Mouse (Mus musculus) limb, embryonic 12.5 days (tissue): ENCODE results near the gene Ccdc84. TPM values are rescaled to one million over a fixed set of nuclear protein-coding genes. Genes with fewer than 3 reads are reported as not detected.
"Not testable (repeated sequence)": the region's sequence is repeated elsewhere in the genome, so short reads cannot be mapped to it uniquely, and the experiment has no call there.

Experiments
- ATAC-seq: fragments of 200-750 bp; cut with Nextera tagmentation; 2 replicates; pipeline ENCODE4 v1.8.0; 2017; ENCODE audit warnings: low read depth, moderate TSS enrichment; ENCODE audit not compliant: insufficient number of reproducible peaks, insufficient read depth, low FRiP score, low TSS enrichment
- H3K27ac ChIP-seq: fragments of 300-500 bp; sonication (generic); 2 replicates; pipeline ENCODE4 v1.5.1; 2016; ENCODE audit warnings: mild to moderate bottlenecking, moderate library complexity
- H3K27me3 ChIP-seq: fragments of 300-500 bp; sonication (generic); 2 replicates; pipeline ENCODE4 v1.6.1; 2016; ENCODE audit warnings: mild to moderate bottlenecking, moderate library complexity
- H3K36me3 ChIP-seq: fragments of 300-500 bp; sonication (generic); 2 replicates; pipeline ENCODE4 v1.6.1; 2016; ENCODE audit warnings: mild to moderate bottlenecking, moderate library complexity
- H3K4me1 ChIP-seq: fragments of 300-500 bp; sonication (generic); replicated peaks from 2 replicates; pipeline ENCODE4 v1.6.1; 2016
- H3K4me2 ChIP-seq: fragments of 300-500 bp; sonication (generic); 2 replicates; pipeline ENCODE4 v1.6.1; 2016; ENCODE audit warnings: mild to moderate bottlenecking, moderate library complexity
- H3K4me3 ChIP-seq: fragments of 300-500 bp; sonication (generic); replicated peaks from 2 replicates; pipeline ENCODE4 v1.5.1; 2016; ENCODE audit warnings: mild to moderate bottlenecking
- H3K9ac ChIP-seq: fragments of 300-500 bp; sonication (generic); replicated peaks from 2 replicates; pipeline ENCODE4 v1.6.1; 2016; ENCODE audit warnings: mild to moderate bottlenecking, moderate library complexity
- H3K9me3 ChIP-seq: fragments of 300-500 bp; sonication (generic); 2 replicates; pipeline ENCODE4 v1.6.1; 2016; ENCODE audit warnings: mild to moderate bottlenecking, moderate library complexity
- WGBS: fragments of 180-500 bp; shearing (Covaris S2); methylation state at CpG from one replicate; pipeline ENCODE4 v1.1.7; 2016; 5-methylcytosine and 5-hydroxymethylcytosine counted together
- polyA plus RNA-seq: library from polyadenylated mRNA; unstranded; fragments of >200 nt; fragmentation: Nextera tagmentation; extraction: Ambion mirVana; gene quantifications from 2 replicates; pipeline ENCODE4 v1.2.1, GENCODE M21; 2016

Gene Ccdc84
- 35.1 and 38.4 TPM in 2 replicates for polyA plus RNA-seq

- no peaks in the 10 kb centered on the region for H3K27me3 ChIP-seq
- H3K4me1 ChIP-seq: peaks cover 6% of the 10 kb centered on the region
- peak within 1 kb of the TSS; percentile 83 for H3K4me2 ChIP-seq
- H3K27ac ChIP-seq: peak within 1 kb of the TSS; percentile 80
- peak within 1 kb of the TSS; percentile 84 for H3K9ac ChIP-seq
- peaks cover 21% of the 10 kb centered on the region for H3K36me3 ChIP-seq
- H3K4me3 ChIP-seq: peak within 1 kb of the TSS; percentile 81
- H3K9me3 ChIP-seq: peaks cover 4% of the 10 kb centered on the region; the same call in 1 of the 2 replicates
- ATAC-seq: no peak
- WGBS: 80% methylated on average over 14 of the region's 14 CpGs
Observed at GRCm38 (mm10) chr9:44418519-44419385, at the start of gene Ccdc84. Gene Ccdc84 (minus strand): TSS chr9:44418569.

- WGBS: 76% methylated on average over 5 of the region's 5 CpGs
- ATAC-seq: no peak
- H3K4me2 ChIP-seq: no peak overlapping the region
Observed at GRCm38 (mm10) chr9:44461950-44462349, 43.6 kb upstream of the Ccdc84 start.

GRCm38 (mm10) chr9:44457035-44457742 is 38.8 kb upstream of the Ccdc84 start:
- 7% methylated on average over 11 of the region's 11 CpGs for WGBS
- Histone ChIP-seq H3K4me2 (peak overlapping the region; percentile 3; the same call in 1 of the 2 replicates), H3K9ac (no peak overlapping the region), H3K36me3 (no peaks in the 10 kb centered on the region), H3K4me1 (peaks cover 17% of the 10 kb centered on the region; the same call in 1 of the 2 replicates), H3K4me3 (no peak overlapping the region), H3K9me3 (no peaks in the 10 kb centered on the region), H3K27me3 (peaks cover 50% of the 10 kb centered on the region), H3K27ac (no peak overlapping the region)
- peak; percentile 43; the same call in 1 of the 2 replicates for ATAC-seq

More at GRCm38 (mm10) chr9:44461950-44462349, 43.6 kb upstream of the Ccdc84 start:
- no peaks in the 10 kb centered on the region for H3K36me3 ChIP-seq
- no peak overlapping the region for H3K4me3 ChIP-seq
- no peak overlapping the region for H3K27ac ChIP-seq
- H3K4me1 ChIP-seq: peaks cover 7% of the 10 kb centered on the region; the same call in 1 of the 2 replicates
- H3K9ac ChIP-seq: no peak overlapping the region
- H3K27me3 ChIP-seq: peaks cover 18% of the 10 kb centered on the region; the same call in 1 of the 2 replicates
- H3K9me3 ChIP-seq: no peaks in the 10 kb centered on the region

GRCm38 (mm10) chr9:44454891-44455220 is 36.5 kb upstream of the Ccdc84 start, which contains the start of gene Upk2:
Gene Upk2 (minus strand): TSS chr9:44454976.
- Histone ChIP-seq H3K27me3 (peaks cover 47% of the 10 kb centered on the region), H3K4me3 (no peak within 1 kb of the TSS), H3K27ac (no peak within 1 kb of the TSS), H3K4me2 (peak within 1 kb of the TSS; percentile 22), H3K9ac (no peak within 1 kb of the TSS), H3K36me3 (no peaks in the 10 kb centered on the region), H3K9me3 (no peaks in the 10 kb centered on the region), H3K4me1 (peaks cover 17% of the 10 kb centered on the region; the same call in 1 of the 2 replicates)
- 22% methylated on average over 4 of the region's 4 CpGs for WGBS
- no peak for ATAC-seq

- Histone ChIP-seq H3K4me3 (no peak overlapping the region), H3K36me3 (no peaks in the 10 kb centered on the region), H3K4me1 (peaks cover 17% of the 10 kb centered on the region; the same call in 1 of the 2 replicates), H3K27me3 (peaks cover 44% of the 10 kb centered on the region), H3K4me2 (peak overlapping the region; percentile 22), H3K27ac (no peak overlapping the region), H3K9me3 (no peaks in the 10 kb centered on the region), H3K9ac (no peak overlapping the region)
- peak; percentile 86 for ATAC-seq
- 8% methylated on average over 14 of the region's 14 CpGs for WGBS
Observed at GRCm38 (mm10) chr9:44454132-44454890, 35.9 kb upstream of the Ccdc84 start.

- Histone ChIP-seq H3K4me3 (no peak overlapping the region), H3K9me3 (no peaks in the 10 kb centered on the region), H3K27me3 (peaks cover 23% of the 10 kb centered on the region), H3K27ac (no peak overlapping the region), H3K4me2 (no peak overlapping the region), H3K4me1 (peaks cover 9% of the 10 kb centered on the region; the same call in 1 of the 2 replicates), H3K9ac (no peak overlapping the region), H3K36me3 (no peaks in the 10 kb centered on the region)
- no peak for ATAC-seq
Observed at GRCm38 (mm10) chr9:44450387-44450786, 32.0 kb upstream of the Ccdc84 start.

- 83% methylated on average over 7 of the region's 7 CpGs for WGBS
- H3K27ac ChIP-seq, H3K9ac ChIP-seq, H3K4me1 ChIP-seq, ATAC-seq, H3K36me3 ChIP-seq, H3K4me2 ChIP-seq, H3K4me3 ChIP-seq, H3K9me3 ChIP-seq, H3K27me3 ChIP-seq: not testable (repeated sequence)
Observed at GRCm38 (mm10) chr9:44444402-44445025, 26.1 kb upstream of the Ccdc84 start.

- Histone ChIP-seq H3K4me1 (no peaks in the 10 kb centered on the region), H3K4me2 (no peak within 1 kb of the TSS), H3K9ac (no peak within 1 kb of the TSS), H3K36me3 (no peaks in the 10 kb centered on the region), H3K27ac (no peak within 1 kb of the TSS), H3K27me3 (no peaks in the 10 kb centered on the region; the same call in 1 of the 2 replicates), H3K4me3 (no peak within 1 kb of the TSS), H3K9me3 (no peaks in the 10 kb centered on the region)
- ATAC-seq: no peak
- 64% methylated on average over 19 of the region's 19 CpGs for WGBS
Observed at GRCm38 (mm10) chr9:44440961-44441360, 22.6 kb upstream of the Ccdc84 start, which contains the start of gene Foxr1. Gene Foxr1 (minus strand): TSS chr9:44441136.

GRCm38 (mm10) chr9:44435747-44436146 is 17.4 kb upstream of the Ccdc84 start:
- Histone ChIP-seq H3K4me1 (peaks cover 13% of the 10 kb centered on the region), H3K9me3 (no peaks in the 10 kb centered on the region), H3K27ac (peak overlapping the region; percentile 13; the same call in 1 of the 2 replicates), H3K36me3 (no peaks in the 10 kb centered on the region), H3K4me3 (no peak overlapping the region), H3K9ac (no peak overlapping the region), H3K27me3 (no peaks in the 10 kb centered on the region; the same call in 1 of the 2 replicates), H3K4me2 (no peak overlapping the region)
- 72% methylated on average over 6 of the region's 6 CpGs for WGBS
- ATAC-seq: no peak

GRCm38 (mm10) chr9:44432577-44433185 is 14.3 kb upstream of the Ccdc84 start:
- Histone ChIP-seq H3K9me3 (no peaks in the 10 kb centered on the region), H3K36me3 (no peaks in the 10 kb centered on the region), H3K27ac (no peak overlapping the region), H3K4me3 (no peak overlapping the region), H3K4me1 (peaks cover 13% of the 10 kb centered on the region), H3K4me2 (no peak overlapping the region), H3K9ac (no peak overlapping the region), H3K27me3 (no peaks in the 10 kb centered on the region)
- 48% methylated on average over 5 of the region's 5 CpGs for WGBS
- ATAC-seq: no peak
